Mouse (Mus musculus) neural tube, embryonic 11.5 days (tissue): ENCODE measurements around the gene Wnk4. TPM values are rescaled to one million over a fixed set of nuclear protein-coding genes. Genes with fewer than 3 reads are reported as not detected.

Experiments used
- ATAC-seq: fragments of 200-750 bp; cut with Nextera tagmentation; 2 replicates; pipeline ENCODE4 v1.8.0; 2017; ENCODE audit warnings: moderate number of reproducible peaks, mild to moderate bottlenecking, moderate TSS enrichment, moderate library complexity; ENCODE audit not compliant: insufficient read depth, low FRiP score, low TSS enrichment
- DNase-seq: peaks from one replicate; pipeline ENCODE4 v3.0.0-alpha.2; 2015; ENCODE audit warnings: low spot score
- H3K27ac ChIP-seq: fragments of 300-500 bp; sonication (generic); 2 replicates; pipeline ENCODE4 v1.5.1; 2014; ENCODE audit warnings: low read depth, mild to moderate bottlenecking, low read length
- H3K27me3 ChIP-seq: fragments of 300-500 bp; sonication (generic); 2 replicates; pipeline ENCODE4 v1.6.1; 2014; ENCODE audit warnings: mild to moderate bottlenecking, low read length, mixed read lengths; ENCODE audit not compliant: control insufficient read depth, insufficient read depth
- H3K36me3 ChIP-seq: fragments of 300-500 bp; sonication (generic); 2 replicates; pipeline ENCODE4 v1.6.1; 2014; ENCODE audit warnings: mild to moderate bottlenecking, low read length, moderate library complexity, mixed read lengths; ENCODE audit not compliant: control insufficient read depth, insufficient read depth
- H3K4me1 ChIP-seq: fragments of 300-500 bp; sonication (generic); 2 replicates; pipeline ENCODE4 v1.6.1; 2014; ENCODE audit warnings: low read length, mixed read lengths; ENCODE audit not compliant: control insufficient read depth, insufficient read depth
- H3K4me2 ChIP-seq: fragments of 300-500 bp; sonication (generic); 2 replicates; pipeline ENCODE4 v1.6.1; 2014; ENCODE audit warnings: low read depth, mild to moderate bottlenecking, moderate library complexity
- H3K4me3 ChIP-seq: fragments of 300-500 bp; sonication (generic); 2 replicates; pipeline ENCODE4 v1.5.1; 2014; ENCODE audit warnings: low read depth, low read length
- H3K9ac ChIP-seq: fragments of 300-500 bp; sonication (generic); 2 replicates; pipeline ENCODE4 v1.6.1; 2014; ENCODE audit warnings: mild to moderate bottlenecking, low read length
- H3K9me3 ChIP-seq: fragments of 300-500 bp; sonication (generic); 2 replicates; pipeline ENCODE4 v1.6.1; 2016; ENCODE audit warnings: low read length; ENCODE audit not compliant: control insufficient read depth
- WGBS: fragments of 180-500 bp; shearing (Covaris S2); extraction: QIAGEN DNeasy Blood & Tissue Kit; methylation state at CpG from one replicate; pipeline ENCODE4 v1.1.7; 2014; 5-methylcytosine and 5-hydroxymethylcytosine counted together
- polyA plus RNA-seq: library from polyadenylated mRNA; unstranded; fragments of >200 nt; fragmentation: Nextera tagmentation; extraction: Ambion mirVana; gene quantifications from 2 replicates; pipeline ENCODE4 v1.2.1, GENCODE M21; 2014

Gene Wnk4
- polyA plus RNA-seq, 1 experiment from 2014 or later, result 7.6 TPM

- H3K36me3 ChIP-seq, result no peaks in the 10 kb centered on the region
- H3K4me1 ChIP-seq, result peaks cover 7% of the 10 kb centered on the region
- peak within 1 kb of the TSS; percentile 78 for H3K4me3 ChIP-seq
- peak; percentile 72 for ATAC-seq
- H3K4me2 ChIP-seq, result peak within 1 kb of the TSS; percentile 92
- under 1% methylated on average over 56 of the region's 56 CpGs for whole genome bisulfite sequencing
- H3K9me3 ChIP-seq, result no peaks in the 10 kb centered on the region
- no peak within 1 kb of the TSS for H3K27ac ChIP-seq
- H3K9ac ChIP-seq, result peak within 1 kb of the TSS; percentile 69
- peak; percentile 86 for DNase-seq
- no peaks in the 10 kb centered on the region for H3K27me3 ChIP-seq
Observed at GRCm38 (mm10) chr11:101226065-101226701, 34.2 kb upstream of the Wnk4 start, which contains the start of gene Ezh1. Gene Ezh1 (minus strand): TSS chr11:101226463.

GRCm38 (mm10) chr11:101229361-101229900 is 30.9 kb upstream of the Wnk4 start:
- no peaks in the 10 kb centered on the region for H3K36me3 ChIP-seq
- H3K4me2 ChIP-seq, result no peak overlapping the region
- 30% methylated on average over 8 of the region's 8 CpGs for WGBS
- no peak overlapping the region for H3K9ac ChIP-seq
- H3K9me3 ChIP-seq, result no peaks in the 10 kb centered on the region
- ATAC-seq, result no peak
- H3K27me3 ChIP-seq, result no peaks in the 10 kb centered on the region
- H3K27ac ChIP-seq, result no peak overlapping the region
- peaks cover 10% of the 10 kb centered on the region for H3K4me1 ChIP-seq
- DNase-seq, result no peak
- H3K4me3 ChIP-seq, result no peak overlapping the region

GRCm38 (mm10) chr11:101230061-101230511 is 30.3 kb upstream of the Wnk4 start:
- H3K27me3 ChIP-seq, result no peaks in the 10 kb centered on the region
- ATAC-seq (no peak), DNase-seq (no peak)
- H3K36me3 ChIP-seq, result no peaks in the 10 kb centered on the region
- no peak overlapping the region for H3K4me3 ChIP-seq
- H3K27ac ChIP-seq, result 0 out of 2 replicates have a peak overlapping the region, but pooled peaks have one; percentile 11
- no peak overlapping the region; the same call in 1 of the 2 replicates for H3K4me2 ChIP-seq
- no peak overlapping the region for H3K9ac ChIP-seq
- WGBS, result 24% methylated on average over 2 of the region's 2 CpGs
- H3K9me3 ChIP-seq, result no peaks in the 10 kb centered on the region
- peaks cover 10% of the 10 kb centered on the region for H3K4me1 ChIP-seq

GRCm38 (mm10) chr11:101230526-101230925 is 29.8 kb upstream of the Wnk4 start:
- H3K27ac ChIP-seq, result peak overlapping the region; percentile 11; the same call in 1 of the 2 replicates
- H3K9me3 ChIP-seq, result no peaks in the 10 kb centered on the region
- H3K4me1 ChIP-seq, result peaks cover 10% of the 10 kb centered on the region
- no peak for ATAC-seq
- peak overlapping the region; percentile 4; the same call in 1 of the 2 replicates for H3K4me2 ChIP-seq
- WGBS, result 25% methylated on average over 5 of the region's 5 CpGs
- H3K4me3 ChIP-seq, result no peak overlapping the region
- no peaks in the 10 kb centered on the region for H3K36me3 ChIP-seq
- no peaks in the 10 kb centered on the region for H3K27me3 ChIP-seq
- DNase-seq, result no peak
- H3K9ac ChIP-seq, result no peak overlapping the region; the same call in 1 of the 2 replicates

- no peak for ATAC-seq
- H3K4me1 ChIP-seq, result peaks cover 10% of the 10 kb centered on the region
- peak overlapping the region; percentile 18 for H3K4me2 ChIP-seq
- no peak overlapping the region for H3K4me3 ChIP-seq
- H3K36me3 ChIP-seq, result no peaks in the 10 kb centered on the region
- peak; percentile 32 for DNase-seq
- H3K27ac ChIP-seq, result peak overlapping the region; percentile 11
- H3K27me3 ChIP-seq, result no peaks in the 10 kb centered on the region
- 8% methylated on average over 18 of the region's 18 CpGs for WGBS
- peak overlapping the region; percentile 22; the same call in 1 of the 2 replicates for H3K9ac ChIP-seq
- H3K9me3 ChIP-seq, result no peaks in the 10 kb centered on the region
Observed at GRCm38 (mm10) chr11:101230991-101231871, 29.1 kb upstream of the Wnk4 start.

DNA sequence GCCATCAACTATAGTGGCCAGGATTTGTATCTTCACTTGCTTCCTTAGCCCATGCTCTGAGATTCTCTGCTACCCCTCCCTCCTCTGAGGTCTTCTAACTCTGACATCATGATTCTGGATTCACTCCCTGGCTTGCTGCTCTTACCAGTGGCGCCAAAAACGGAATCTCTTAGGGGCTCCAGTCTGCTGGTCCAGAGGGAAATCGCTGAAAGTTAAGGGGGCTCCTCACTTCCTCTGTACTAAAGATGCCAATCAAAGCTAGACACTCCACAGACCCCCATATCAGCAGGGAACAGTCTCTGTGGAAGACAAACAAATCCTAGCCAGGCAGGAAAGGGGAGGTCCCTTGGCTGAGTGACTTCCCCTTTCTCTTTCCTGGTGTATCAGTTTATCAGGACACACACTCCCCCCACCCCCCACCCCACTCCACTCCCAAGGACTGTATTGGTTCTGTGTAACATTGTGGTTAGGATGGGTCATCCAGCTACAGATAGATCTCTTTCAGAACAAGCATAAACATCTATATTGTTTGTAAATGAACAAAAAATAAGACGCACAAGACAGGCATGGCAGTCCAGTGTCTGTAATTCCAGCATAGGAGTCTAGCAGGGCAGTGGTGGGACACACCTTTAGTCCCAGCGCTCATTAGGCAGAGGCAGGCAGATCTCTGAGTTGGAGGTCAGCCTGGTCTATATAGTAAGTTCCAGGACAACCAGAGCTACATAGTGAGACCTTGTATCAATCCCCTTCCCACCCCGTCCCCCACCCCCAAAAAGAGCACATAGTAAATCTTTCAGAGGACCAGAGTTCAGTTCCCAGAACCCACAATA is 28.1 kb upstream of the Wnk4 start:
- no peaks in the 10 kb centered on the region for H3K27me3 ChIP-seq
- ATAC-seq (no peak), DNase-seq (peak; percentile 23)
- H3K27ac ChIP-seq, result peak overlapping the region; percentile 11; the same call in 1 of the 2 replicates
- no peaks in the 10 kb centered on the region for H3K36me3 ChIP-seq
- H3K9ac ChIP-seq, result no peak overlapping the region
- no peak overlapping the region for H3K4me3 ChIP-seq
- peak overlapping the region; percentile 18; the same call in 1 of the 2 replicates for H3K4me2 ChIP-seq
- H3K9me3 ChIP-seq, result no peaks in the 10 kb centered on the region
- H3K4me1 ChIP-seq, result peaks cover 10% of the 10 kb centered on the region
- WGBS, result 59% methylated on average over 6 of the region's 6 CpGs

DNA sequence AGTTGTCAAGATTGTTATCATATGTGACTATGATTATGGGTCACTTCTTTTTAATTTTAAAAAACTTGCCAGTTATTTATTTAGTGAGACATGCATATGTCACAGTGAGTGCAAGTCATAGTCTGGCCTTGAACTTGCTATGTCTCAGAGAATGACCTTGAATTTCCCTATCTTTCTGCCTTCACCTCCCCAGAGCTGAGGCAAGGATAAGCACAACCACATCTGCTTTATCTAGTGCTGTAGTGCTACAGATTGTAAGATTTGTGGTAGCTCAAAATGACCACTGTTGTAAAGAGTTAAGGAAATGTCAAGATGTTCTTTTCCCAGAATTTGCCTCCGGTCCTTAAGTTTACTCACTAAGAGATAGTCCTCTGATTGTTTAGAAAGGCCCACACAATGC is 27.1 kb upstream of the Wnk4 start:
- Histone ChIP-seq H3K4me3 (no peak overlapping the region), H3K27me3 (no peaks in the 10 kb centered on the region), H3K27ac (no peak overlapping the region), H3K9me3 (no peaks in the 10 kb centered on the region), H3K36me3 (no peaks in the 10 kb centered on the region), H3K4me2 (no peak overlapping the region), H3K4me1 (peaks cover 10% of the 10 kb centered on the region), H3K9ac (no peak overlapping the region)
- DNase-seq (no peak), ATAC-seq (no peak)
- WGBS, result 86% methylated on average over 1 of the region's 1 CpGs

- H3K4me2 ChIP-seq, result no peak overlapping the region
Observed at GRCm38 (mm10) chr11:101234124-101234523, 26.2 kb upstream of the Wnk4 start.

More at GRCm38 (mm10) chr11:101234124-101234523, 26.2 kb upstream of the Wnk4 start:
- no peak overlapping the region for H3K9ac ChIP-seq
- H3K4me3 ChIP-seq, result no peak overlapping the region
- H3K9me3 ChIP-seq, result no peaks in the 10 kb centered on the region
- peaks cover 10% of the 10 kb centered on the region for H3K4me1 ChIP-seq
- no peak overlapping the region for H3K27ac ChIP-seq
- ATAC-seq (no peak), DNase-seq (no peak)
- no peaks in the 10 kb centered on the region for H3K36me3 ChIP-seq
- no peaks in the 10 kb centered on the region for H3K27me3 ChIP-seq
